Mouse (Mus musculus) stomach, embryonic 16.5 days (tissue): Measurements from ENCODE around the gene Gm11639. TPM values are rescaled to one million over a fixed set of nuclear protein-coding genes. Genes with fewer than 3 reads are reported as not detected.

Experiments
- ATAC-seq: fragments of 200-750 bp; cut with Nextera tagmentation; 2 replicates; pipeline ENCODE4 v1.8.0; 2017; ENCODE audit warnings: moderate number of reproducible peaks, moderate TSS enrichment; ENCODE audit not compliant: insufficient read depth, low FRiP score
- H3K27ac ChIP-seq: fragments of 300-500 bp; sonication (generic); 2 replicates; pipeline ENCODE4 v1.5.1; 2014; ENCODE audit warnings: low read length
- H3K27me3 ChIP-seq: fragments of 300-500 bp; sonication (generic); 2 replicates; pipeline ENCODE4 v1.6.1; 2014; ENCODE audit warnings: low read length, control low read depth, mixed read lengths; ENCODE audit not compliant: control insufficient read depth, insufficient read depth
- H3K36me3 ChIP-seq: fragments of 300-500 bp; sonication (generic); 2 replicates; pipeline ENCODE4 v1.6.1; 2014; ENCODE audit warnings: low read length; ENCODE audit not compliant: control insufficient read depth, insufficient read depth
- H3K4me1 ChIP-seq: fragments of 300-500 bp; sonication (generic); 2 replicates; pipeline ENCODE4 v1.6.1; 2014; ENCODE audit warnings: low read length, control low read depth, mixed read lengths; ENCODE audit not compliant: control insufficient read depth, insufficient read depth
- H3K4me2 ChIP-seq: fragments of 300-500 bp; sonication (generic); 2 replicates; pipeline ENCODE4 v1.6.1; 2014; ENCODE audit warnings: low read depth, low read length, mixed read lengths
- H3K4me3 ChIP-seq: fragments of 300-500 bp; sonication (generic); replicated peaks from 2 replicates; pipeline ENCODE4 v1.5.1; 2014; ENCODE audit warnings: mild to moderate bottlenecking, low read length
- H3K9ac ChIP-seq: fragments of 300-500 bp; sonication (generic); 2 replicates; pipeline ENCODE4 v1.6.1; 2014; ENCODE audit warnings: low read length
- H3K9me3 ChIP-seq: fragments of 300-500 bp; sonication (generic); replicated peaks from 2 replicates; pipeline ENCODE4 v1.6.1; 2016; ENCODE audit warnings: low read length, control low read depth; ENCODE audit not compliant: control insufficient read depth
- WGBS: fragments of 180-500 bp; shearing (Covaris S2); extraction: QIAGEN DNeasy Blood & Tissue Kit; methylation state at CpG from one replicate; pipeline ENCODE4 v1.1.7; 2014; 5-methylcytosine and 5-hydroxymethylcytosine counted together
- polyA plus RNA-seq: library from polyadenylated mRNA; unstranded; fragments of >200 nt; fragmentation: Nextera tagmentation; extraction: Ambion mirVana; gene quantifications from 2 replicates; pipeline ENCODE4 v1.2.1, GENCODE M21; 2015

The Gm11639 gene
- polyA plus RNA-seq, 1 experiment from 2014 or later = 0.01 TPM

- no peaks in the 10 kb centered on the region for H3K36me3 ChIP-seq
Measured at GRCm38 (mm10) chr11:104981342-104982055, 296.0 kb downstream of the Gm11639 start.

GRCm38 (mm10) chr11:105009232-105009631 lies 323.7 kb downstream of the Gm11639 start:
- no peak overlapping the region for H3K9ac ChIP-seq
- H3K4me3 ChIP-seq = no peak overlapping the region
- no peak for ATAC-seq
- WGBS = 56% methylated on average over 2 of the region's 2 CpGs
- no peak overlapping the region for H3K4me2 ChIP-seq
- H3K9me3 ChIP-seq = no peaks in the 10 kb centered on the region
- H3K4me1 ChIP-seq = no peaks in the 10 kb centered on the region
- no peak overlapping the region for H3K27ac ChIP-seq
- H3K27me3 ChIP-seq = no peaks in the 10 kb centered on the region
- no peaks in the 10 kb centered on the region for H3K36me3 ChIP-seq

More at GRCm38 (mm10) chr11:104981342-104982055, 296.0 kb downstream of the Gm11639 start:
- 47% methylated on average over 15 of the region's 15 CpGs for WGBS
- no peak for ATAC-seq
- no peak overlapping the region for H3K27ac ChIP-seq
- H3K4me2 ChIP-seq = no peak overlapping the region
- H3K9me3 ChIP-seq = no peaks in the 10 kb centered on the region
- no peaks in the 10 kb centered on the region for H3K4me1 ChIP-seq
- H3K9ac ChIP-seq = no peak overlapping the region
- H3K27me3 ChIP-seq = no peaks in the 10 kb centered on the region
- H3K4me3 ChIP-seq = no peak overlapping the region

- Histone ChIP-seq H3K4me2 (no peak overlapping the region), H3K27me3 (no peaks in the 10 kb centered on the region), H3K4me1 (no peaks in the 10 kb centered on the region), H3K36me3 (no peaks in the 10 kb centered on the region), H3K9ac (no peak overlapping the region), H3K9me3 (no peaks in the 10 kb centered on the region), H3K4me3 (no peak overlapping the region), H3K27ac (no peak overlapping the region)
- no peak for ATAC-seq
- 68% methylated on average over 7 of the region's 7 CpGs for WGBS
Measured at GRCm38 (mm10) chr11:105021071-105021470, 335.6 kb downstream of the Gm11639 start.

- Histone ChIP-seq H3K4me2 (no peak overlapping the region), H3K36me3 (no peaks in the 10 kb centered on the region), H3K4me3 (no peak overlapping the region), H3K9ac (no peak overlapping the region), H3K27me3 (no peaks in the 10 kb centered on the region), H3K9me3 (no peaks in the 10 kb centered on the region), H3K4me1 (peaks cover 3% of the 10 kb centered on the region; the same call in 1 of the 2 replicates), H3K27ac (no peak overlapping the region)
- WGBS = 30% methylated on average over 6 of the region's 6 CpGs
- peak; percentile 71 for ATAC-seq
Measured at GRCm38 (mm10) chr11:105028744-105029348, 343.3 kb downstream of the Gm11639 start.

- Histone ChIP-seq H3K36me3 (no peaks in the 10 kb centered on the region), H3K4me1 (peaks cover 3% of the 10 kb centered on the region; the same call in 1 of the 2 replicates), H3K9me3 (no peaks in the 10 kb centered on the region), H3K9ac (no peak overlapping the region), H3K27me3 (no peaks in the 10 kb centered on the region), H3K27ac (no peak overlapping the region), H3K4me2 (no peak overlapping the region), H3K4me3 (no peak overlapping the region)
- WGBS = 34% methylated on average over 8 of the region's 8 CpGs
- ATAC-seq = no peak
Measured at GRCm38 (mm10) chr11:105029525-105029924, 344.0 kb downstream of the Gm11639 start.

GRCm38 (mm10) chr11:105030229-105030628 lies 344.7 kb downstream of the Gm11639 start:
- Histone ChIP-seq H3K27me3 (no peaks in the 10 kb centered on the region), H3K9me3 (no peaks in the 10 kb centered on the region), H3K4me2 (no peak overlapping the region), H3K9ac (no peak overlapping the region), H3K36me3 (no peaks in the 10 kb centered on the region), H3K4me3 (no peak overlapping the region), H3K27ac (no peak overlapping the region), H3K4me1 (peaks cover 3% of the 10 kb centered on the region; the same call in 1 of the 2 replicates)
- ATAC-seq = no peak
- WGBS = 57% methylated on average over 6 of the region's 6 CpGs

- H3K27me3 ChIP-seq = no peaks in the 10 kb centered on the region
- ATAC-seq = no peak
- WGBS = 52% methylated on average over 2 of the region's 2 CpGs
Measured at GRCm38 (mm10) chr11:105031103-105031502, 345.6 kb downstream of the Gm11639 start.

GRCm38 (mm10) chr11:105035081-105035480 lies 349.6 kb downstream of the Gm11639 start:
- 90% methylated on average over 1 of the region's 1 CpGs for WGBS
- Histone ChIP-seq H3K9ac (no peak overlapping the region), H3K9me3 (no peaks in the 10 kb centered on the region), H3K27ac (no peak overlapping the region), H3K4me3 (no peak overlapping the region), H3K36me3 (no peaks in the 10 kb centered on the region), H3K4me2 (no peak overlapping the region), H3K27me3 (no peaks in the 10 kb centered on the region), H3K4me1 (no peaks in the 10 kb centered on the region)
- no peak for ATAC-seq

More at GRCm38 (mm10) chr11:105031103-105031502, 345.6 kb downstream of the Gm11639 start:
- no peak overlapping the region for H3K4me2 ChIP-seq
- H3K4me1 ChIP-seq = peaks cover 3% of the 10 kb centered on the region; the same call in 1 of the 2 replicates
- H3K36me3 ChIP-seq = no peaks in the 10 kb centered on the region
- H3K9me3 ChIP-seq = no peaks in the 10 kb centered on the region
- H3K4me3 ChIP-seq = no peak overlapping the region
- H3K9ac ChIP-seq = no peak overlapping the region
- H3K27ac ChIP-seq = no peak overlapping the region

GRCm38 (mm10) chr11:105063292-105063691 lies 377.8 kb downstream of the Gm11639 start, which contains the start of gene Efcab3:
TSS of gene Efcab3 (plus strand) at chr11:105063592.
- 90% methylated on average over 5 of the region's 5 CpGs for WGBS
- Histone ChIP-seq H3K9ac (no peak within 1 kb of the TSS), H3K36me3 (no peaks in the 10 kb centered on the region), H3K4me3 (no peak within 1 kb of the TSS), H3K4me2 (no peak within 1 kb of the TSS), H3K27me3 (no peaks in the 10 kb centered on the region), H3K9me3 (peaks cover 5% of the 10 kb centered on the region; the same call in 1 of the 2 replicates), H3K27ac (no peak within 1 kb of the TSS), H3K4me1 (no peaks in the 10 kb centered on the region)
- ATAC-seq = no peak
